Mouse (Mus musculus) midbrain, embryonic 14.5 days (tissue): ENCODE data around the gene Dnajc6. TPM values are rescaled to one million over a fixed set of nuclear protein-coding genes. Genes with fewer than 3 reads are reported as not detected.
A peak's percentile ranks its signal among the peaks of the same experiment; 100 is the strongest.

Experiments used
- ATAC-seq: fragments of 200-750 bp; cut with Nextera tagmentation; 2 replicates; pipeline ENCODE4 v1.8.0; 2017; ENCODE audit warnings: moderate number of reproducible peaks, moderate library complexity; ENCODE audit not compliant: low FRiP score, low TSS enrichment
- DNase-seq: peaks from one replicate; pipeline ENCODE4 v3.0.0-alpha.2; 2015
- H3K27ac ChIP-seq: fragments of 300-500 bp; sonication (generic); replicated peaks from 2 replicates; pipeline ENCODE4 v1.5.1; 2014; ENCODE audit warnings: mild to moderate bottlenecking, low read depth, low read length, moderate library complexity
- H3K27me3 ChIP-seq: fragments of 300-500 bp; sonication (generic); 2 replicates; pipeline ENCODE4 v1.6.1; 2014; ENCODE audit warnings: low read length, control low read depth, mixed read lengths; ENCODE audit not compliant: control insufficient read depth, insufficient read depth
- H3K36me3 ChIP-seq: fragments of 300-500 bp; sonication (generic); 2 replicates; pipeline ENCODE4 v1.6.1; 2014; ENCODE audit warnings: low read length, control low read depth; ENCODE audit not compliant: control insufficient read depth, insufficient read depth
- H3K4me1 ChIP-seq: fragments of 300-500 bp; sonication (generic); 2 replicates; pipeline ENCODE4 v1.6.1; 2014; ENCODE audit warnings: mild to moderate bottlenecking, antibody characterized with exemption, low read length, control low read depth; ENCODE audit not compliant: control insufficient read depth, insufficient read depth
- H3K4me2 ChIP-seq: fragments of 300-500 bp; sonication (generic); 2 replicates; pipeline ENCODE4 v1.6.1; 2014; ENCODE audit warnings: mild to moderate bottlenecking, low read length, moderate library complexity
- H3K4me3 ChIP-seq: fragments of 300-500 bp; sonication (generic); replicated peaks from 2 replicates; pipeline ENCODE4 v1.5.1; 2014; ENCODE audit warnings: low read depth, low read length
- H3K9ac ChIP-seq: fragments of 300-500 bp; sonication (generic); replicated peaks from 2 replicates; pipeline ENCODE4 v1.6.1; 2014; ENCODE audit warnings: mild to moderate bottlenecking, low read length, moderate library complexity
- H3K9me3 ChIP-seq: fragments of 300-500 bp; sonication (generic); 2 replicates; pipeline ENCODE4 v1.6.1; 2016; ENCODE audit warnings: low read length, control low read depth, mixed read lengths; ENCODE audit not compliant: control insufficient read depth
- WGBS: fragments of 180-500 bp; shearing (Covaris S2); extraction: QIAGEN DNeasy Blood & Tissue Kit; methylation state at CpG from one replicate; pipeline ENCODE4 v1.1.7; 2014; 5-methylcytosine and 5-hydroxymethylcytosine counted together
- polyA plus RNA-seq: library from polyadenylated mRNA; unstranded; fragments of >200 nt; fragmentation: Nextera tagmentation; extraction: Ambion mirVana; gene quantifications from 2 replicates; pipeline ENCODE4 v1.2.1, GENCODE M21; 2014

The Dnajc6 gene
- polyA plus RNA-seq, 1 experiment from 2014 or later = 55.0 TPM

GRCm38 (mm10) chr4:101564746-101565417 is 68.4 kb downstream of the Dnajc6 start:
- 89% methylated on average over 4 of the region's 4 CpGs for WGBS
- no peak for ATAC-seq
- no peak overlapping the region for H3K4me3 ChIP-seq

GRCm38 (mm10) chr4:101569076-101569475 is 72.6 kb downstream of the Dnajc6 start:
- no peaks in the 10 kb centered on the region for H3K36me3 ChIP-seq
- no peaks in the 10 kb centered on the region for H3K4me1 ChIP-seq
- DNase-seq = peak; percentile 38
- 34% methylated on average over 7 of the region's 7 CpGs for WGBS
- no peak for ATAC-seq
- no peak overlapping the region for H3K4me2 ChIP-seq
- H3K4me3 ChIP-seq = no peak overlapping the region
- H3K9ac ChIP-seq = no peak overlapping the region
- H3K27ac ChIP-seq = no peak overlapping the region
- H3K9me3 ChIP-seq = no peaks in the 10 kb centered on the region
- no peaks in the 10 kb centered on the region for H3K27me3 ChIP-seq

More at GRCm38 (mm10) chr4:101564746-101565417, 68.4 kb downstream of the Dnajc6 start:
- no peaks in the 10 kb centered on the region for H3K4me1 ChIP-seq
- H3K9me3 ChIP-seq = no peaks in the 10 kb centered on the region
- no peaks in the 10 kb centered on the region for H3K36me3 ChIP-seq
- no peak overlapping the region for H3K4me2 ChIP-seq
- no peak overlapping the region for H3K27ac ChIP-seq
- H3K27me3 ChIP-seq = no peaks in the 10 kb centered on the region
- no peak for DNase-seq
- no peak overlapping the region for H3K9ac ChIP-seq

GRCm38 (mm10) chr4:101572142-101572541 is 75.7 kb downstream of the Dnajc6 start:
- Histone ChIP-seq H3K36me3 (no peaks in the 10 kb centered on the region), H3K27ac (no peak overlapping the region), H3K27me3 (no peaks in the 10 kb centered on the region), H3K9ac (no peak overlapping the region), H3K9me3 (no peaks in the 10 kb centered on the region), H3K4me2 (no peak overlapping the region), H3K4me3 (no peak overlapping the region), H3K4me1 (no peaks in the 10 kb centered on the region)
- DNase-seq = no peak
- 63% methylated on average over 2 of the region's 2 CpGs for WGBS
- no peak for ATAC-seq

- Histone ChIP-seq H3K4me2 (no peak overlapping the region), H3K9ac (no peak overlapping the region), H3K27ac (no peak overlapping the region), H3K4me1 (no peaks in the 10 kb centered on the region), H3K27me3 (no peaks in the 10 kb centered on the region), H3K9me3 (no peaks in the 10 kb centered on the region), H3K4me3 (no peak overlapping the region), H3K36me3 (no peaks in the 10 kb centered on the region)
- DNase-seq (no peak), ATAC-seq (no peak)
- 88% methylated on average over 5 of the region's 5 CpGs for whole genome bisulfite sequencing
Measured at GRCm38 (mm10) chr4:101575307-101575706, 78.9 kb downstream of the Dnajc6 start.

- H3K27ac ChIP-seq = no peak overlapping the region
- WGBS = 74% methylated on average over 7 of the region's 7 CpGs
- H3K9me3 ChIP-seq = no peaks in the 10 kb centered on the region
- DNase-seq = no peak
- no peaks in the 10 kb centered on the region for H3K4me1 ChIP-seq
- no peak overlapping the region for H3K4me2 ChIP-seq
- H3K27me3 ChIP-seq = no peaks in the 10 kb centered on the region
- H3K36me3 ChIP-seq = no peaks in the 10 kb centered on the region
- no peak overlapping the region for H3K9ac ChIP-seq
- ATAC-seq = no peak
- H3K4me3 ChIP-seq = no peak overlapping the region
Measured at GRCm38 (mm10) chr4:101578720-101579119, 82.3 kb downstream of the Dnajc6 start.

GRCm38 (mm10) chr4:101579517-101579916 is 83.1 kb downstream of the Dnajc6 start:
- no peak overlapping the region for H3K9ac ChIP-seq
- DNase-seq (no peak), ATAC-seq (no peak)
- 0 out of 2 replicates have a peak, but pooled peaks cover 2% of the 10 kb centered on the region for H3K4me1 ChIP-seq
- 82% methylated on average over 5 of the region's 5 CpGs for whole genome bisulfite sequencing
- no peaks in the 10 kb centered on the region for H3K9me3 ChIP-seq
- no peak overlapping the region for H3K4me3 ChIP-seq
- H3K27me3 ChIP-seq = no peaks in the 10 kb centered on the region
- H3K27ac ChIP-seq = no peak overlapping the region
- no peak overlapping the region for H3K4me2 ChIP-seq
- H3K36me3 ChIP-seq = no peaks in the 10 kb centered on the region

GRCm38 (mm10) chr4:101581156-101581555 is 84.7 kb downstream of the Dnajc6 start:
- no peak for ATAC-seq

GRCm38 (mm10) chr4:101582882-101583281 is 86.4 kb downstream of the Dnajc6 start:
- WGBS = 71% methylated on average over 2 of the region's 2 CpGs
- ATAC-seq = no peak
- Histone ChIP-seq H3K4me2 (no peak overlapping the region), H3K4me1 (0 out of 2 replicates have a peak, but pooled peaks cover 3% of the 10 kb centered on the region), H3K27ac (no peak overlapping the region), H3K27me3 (no peaks in the 10 kb centered on the region), H3K4me3 (no peak overlapping the region), H3K36me3 (no peaks in the 10 kb centered on the region), H3K9ac (no peak overlapping the region), H3K9me3 (no peaks in the 10 kb centered on the region)
- DNase-seq = no peak

More at GRCm38 (mm10) chr4:101581156-101581555, 84.7 kb downstream of the Dnajc6 start:
- Histone ChIP-seq H3K4me3 (no peak overlapping the region), H3K4me2 (no peak overlapping the region), H3K9ac (no peak overlapping the region), H3K27ac (no peak overlapping the region), H3K36me3 (no peaks in the 10 kb centered on the region), H3K27me3 (no peaks in the 10 kb centered on the region), H3K4me1 (0 out of 2 replicates have a peak, but pooled peaks cover 3% of the 10 kb centered on the region), H3K9me3 (no peaks in the 10 kb centered on the region)
- WGBS = 77% methylated on average over 4 of the region's 4 CpGs
- no peak for DNase-seq
